Mouse (Mus musculus) forebrain, embryonic 11.5 days (tissue): ENCODE data around the gene Gp1bb. TPM values are rescaled to one million over a fixed set of nuclear protein-coding genes. Genes with fewer than 3 reads are reported as not detected.

Source experiments
- ATAC-seq: fragments of 200-750 bp; cut with Nextera tagmentation; replicated peaks from 2 replicates; pipeline ENCODE4 v1.8.0; 2017; ENCODE audit warnings: moderate TSS enrichment; ENCODE audit not compliant: low FRiP score
- DNase-seq: peaks from one replicate; pipeline ENCODE4 v3.0.0-alpha.2; 2017; ENCODE audit warnings: low spot score
- H3K27ac ChIP-seq: fragments of 300-500 bp; sonication (generic); 2 replicates; pipeline ENCODE4 v1.5.1; 2014; ENCODE audit warnings: low read depth, low read length
- H3K27me3 ChIP-seq: fragments of 300-500 bp; sonication (generic); 2 replicates; pipeline ENCODE4 v1.6.1; 2014; ENCODE audit warnings: mild to moderate bottlenecking, low read length, mixed read lengths; ENCODE audit not compliant: control insufficient read depth, insufficient read depth
- H3K36me3 ChIP-seq: fragments of 300-500 bp; sonication (generic); 2 replicates; pipeline ENCODE4 v1.6.1; 2014; ENCODE audit warnings: mild to moderate bottlenecking, low read length, moderate library complexity, mixed read lengths; ENCODE audit not compliant: control insufficient read depth, insufficient read depth
- H3K4me1 ChIP-seq: fragments of 300-500 bp; sonication (generic); replicated peaks from 2 replicates; pipeline ENCODE4 v1.6.1; 2014; ENCODE audit warnings: low read length, mixed read lengths; ENCODE audit not compliant: control insufficient read depth, insufficient read depth
- H3K4me2 ChIP-seq: fragments of 300-500 bp; sonication (generic); 2 replicates; pipeline ENCODE4 v1.6.1; 2014; ENCODE audit warnings: low read depth, mild to moderate bottlenecking, low read length, moderate library complexity, mixed read lengths; ENCODE audit not compliant: severe bottlenecking
- H3K4me3 ChIP-seq: fragments of 300-500 bp; sonication (generic); 2 replicates; pipeline ENCODE4 v1.5.1; 2014; ENCODE audit warnings: low read depth, low read length
- H3K9ac ChIP-seq: fragments of 300-500 bp; sonication (generic); 2 replicates; pipeline ENCODE4 v1.6.1; 2014; ENCODE audit warnings: low read length
- H3K9me3 ChIP-seq: fragments of 300-500 bp; sonication (generic); 2 replicates; pipeline ENCODE4 v1.6.1; 2016; ENCODE audit warnings: low read length, mixed read lengths; ENCODE audit not compliant: control insufficient read depth
- WGBS: fragments of 180-500 bp; shearing (Covaris S2); extraction: QIAGEN DNeasy Blood & Tissue Kit; methylation state at CpG from one replicate; pipeline ENCODE4 v1.1.7; 2014; 5-methylcytosine and 5-hydroxymethylcytosine counted together
- polyA plus RNA-seq: library from polyadenylated mRNA; unstranded; fragments of >200 nt; fragmentation: Nextera tagmentation; extraction: Ambion mirVana; gene quantifications from 2 replicates; pipeline ENCODE4 v1.2.1, GENCODE M21; 2014

Gp1bb gene
- polyA plus RNA-seq, 1 experiment from 2014 or later: 5.3 TPM

GRCm38 (mm10) chr16:18605705-18606104 lies 16.5 kb downstream of the Gp1bb start:
- H3K27me3 ChIP-seq: no peaks in the 10 kb centered on the region
- no peaks in the 10 kb centered on the region for H3K9me3 ChIP-seq
- H3K27ac ChIP-seq: no peak overlapping the region
- no peak for ATAC-seq
- H3K9ac ChIP-seq: no peak overlapping the region
- H3K4me2 ChIP-seq: no peak overlapping the region
- no peak overlapping the region for H3K4me3 ChIP-seq
- H3K4me1 ChIP-seq: 0 out of 2 replicates have a peak, but pooled peaks cover 5% of the 10 kb centered on the region
- no peaks in the 10 kb centered on the region for H3K36me3 ChIP-seq
- WGBS: 69% methylated on average over 5 of the region's 5 CpGs
- no peak for DNase-seq

- DNase-seq (no peak), ATAC-seq (no peak)
- Histone ChIP-seq H3K9me3 (no peaks in the 10 kb centered on the region), H3K27ac (no peak overlapping the region), H3K4me1 (0 out of 2 replicates have a peak, but pooled peaks cover 5% of the 10 kb centered on the region), H3K27me3 (no peaks in the 10 kb centered on the region), H3K36me3 (no peaks in the 10 kb centered on the region), H3K4me3 (no peak overlapping the region), H3K9ac (no peak overlapping the region), H3K4me2 (no peak overlapping the region)
- 59% methylated on average over 8 of the region's 8 CpGs for WGBS
These were observed 17.9 kb downstream of the Gp1bb start for GRCm38 (mm10) chr16:18604267-18604701.

DNA sequence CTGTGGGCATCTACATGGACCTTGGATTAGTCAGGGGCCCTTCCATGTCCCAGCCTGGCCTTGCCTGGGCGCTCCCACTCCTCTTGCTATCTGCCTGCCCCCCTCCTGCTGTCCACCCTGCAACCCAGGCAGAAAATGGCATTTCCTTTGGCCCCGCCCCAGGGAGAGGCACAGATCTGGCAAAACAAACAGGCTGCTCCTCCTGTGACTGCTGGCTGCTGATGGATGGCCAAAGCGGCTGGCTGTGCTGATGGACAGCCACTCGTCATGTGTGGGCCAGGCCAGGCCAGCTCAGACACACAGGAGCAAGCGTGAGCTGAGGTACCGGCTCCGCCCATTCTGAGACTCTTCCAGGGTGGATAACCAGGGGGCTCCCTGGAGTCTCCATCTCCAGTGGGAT lies 20.8 kb downstream of the Gp1bb start:
- ATAC-seq: no peak
- no peaks in the 10 kb centered on the region for H3K27me3 ChIP-seq
- H3K4me2 ChIP-seq: no peak overlapping the region
- WGBS: 63% methylated on average over 7 of the region's 7 CpGs
- DNase-seq: no peak
- H3K4me1 ChIP-seq: no peaks in the 10 kb centered on the region
- H3K36me3 ChIP-seq: no peaks in the 10 kb centered on the region
- H3K9me3 ChIP-seq: no peaks in the 10 kb centered on the region
- no peak overlapping the region for H3K27ac ChIP-seq
- H3K4me3 ChIP-seq: no peak overlapping the region
- no peak overlapping the region for H3K9ac ChIP-seq

DNA sequence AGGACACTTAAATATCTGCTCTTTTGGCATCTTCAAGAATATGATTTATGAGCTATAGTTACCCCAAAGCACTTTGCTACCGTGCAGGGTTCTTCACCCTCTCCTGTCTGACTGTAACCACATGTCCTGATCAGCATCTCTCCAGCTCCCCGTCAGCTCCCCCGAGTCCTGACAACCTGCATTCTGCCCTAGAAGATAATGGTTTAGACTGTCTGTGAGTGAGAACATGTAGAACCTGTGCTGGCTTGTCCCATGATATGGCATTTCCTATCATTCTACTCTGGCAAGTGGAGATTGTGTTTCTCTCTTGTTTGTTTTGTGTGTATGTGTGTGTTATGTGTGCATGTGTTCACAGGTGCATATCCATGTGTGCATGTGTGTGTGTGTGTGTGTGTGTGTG lies 24.2 kb downstream of the Gp1bb start:
- ATAC-seq (no peak), DNase-seq (no peak)
- Histone ChIP-seq H3K4me2 (no peak overlapping the region), H3K27me3 (peaks cover 6% of the 10 kb centered on the region; the same call in 1 of the 2 replicates), H3K36me3 (no peaks in the 10 kb centered on the region), H3K4me1 (no peaks in the 10 kb centered on the region), H3K4me3 (no peak overlapping the region), H3K9ac (no peak overlapping the region), H3K27ac (no peak overlapping the region), H3K9me3 (no peaks in the 10 kb centered on the region)
- 87% methylated on average over 3 of the region's 3 CpGs for WGBS

- H3K9me3 ChIP-seq: no peaks in the 10 kb centered on the region
- no peak overlapping the region for H3K4me2 ChIP-seq
- H3K4me3 ChIP-seq: no peak overlapping the region
- no peak overlapping the region for H3K9ac ChIP-seq
- peaks cover 19% of the 10 kb centered on the region for H3K27me3 ChIP-seq
- ATAC-seq (no peak), DNase-seq (no peak)
- H3K27ac ChIP-seq: no peak overlapping the region
- 0 out of 2 replicates have a peak, but pooled peaks cover 3% of the 10 kb centered on the region for H3K4me1 ChIP-seq
- H3K36me3 ChIP-seq: no peaks in the 10 kb centered on the region
- 37% methylated on average over 5 of the region's 5 CpGs for WGBS
These were observed 25.9 kb downstream of the Gp1bb start for GRCm38 (mm10) chr16:18596255-18596654.

DNA sequence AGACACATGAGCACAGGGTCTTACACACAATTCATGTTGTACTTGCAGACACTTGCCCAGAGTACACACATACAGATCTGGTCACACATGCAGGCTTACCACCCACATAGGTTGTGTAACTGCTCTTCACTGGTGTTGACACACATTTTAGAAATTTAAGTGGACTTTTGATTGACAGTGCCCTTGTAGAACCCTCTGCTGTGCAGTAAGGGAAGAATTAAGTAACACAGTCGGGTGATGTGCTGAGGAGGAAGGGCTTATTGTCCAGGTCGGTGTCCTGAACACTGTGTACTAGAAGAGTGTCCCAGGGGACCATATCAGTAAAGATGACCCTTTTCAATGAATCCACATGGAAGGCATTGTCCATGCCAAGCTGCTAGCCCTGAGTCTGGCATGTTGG lies 28.3 kb downstream of the Gp1bb start:
- Histone ChIP-seq H3K9me3 (no peaks in the 10 kb centered on the region), H3K4me2 (no peak overlapping the region), H3K27me3 (peaks cover 43% of the 10 kb centered on the region), H3K27ac (no peak overlapping the region), H3K9ac (no peak overlapping the region), H3K36me3 (no peaks in the 10 kb centered on the region), H3K4me1 (peaks cover 4% of the 10 kb centered on the region; the same call in 1 of the 2 replicates), H3K4me3 (no peak overlapping the region)
- no peak for DNase-seq
- 71% methylated on average over 2 of the region's 2 CpGs for WGBS
- no peak for ATAC-seq

- DNase-seq (peak; percentile 80), ATAC-seq (no peak; the same call in 1 of the 2 replicates)
- H3K27me3 ChIP-seq: peaks cover 66% of the 10 kb centered on the region
- H3K9ac ChIP-seq: no peak overlapping the region
- H3K4me2 ChIP-seq: peak overlapping the region; percentile 31
- peaks cover 14% of the 10 kb centered on the region for H3K4me1 ChIP-seq
- H3K36me3 ChIP-seq: no peaks in the 10 kb centered on the region
- no peaks in the 10 kb centered on the region for H3K9me3 ChIP-seq
- H3K4me3 ChIP-seq: peak overlapping the region; percentile 8; the same call in 1 of the 2 replicates
- H3K27ac ChIP-seq: no peak overlapping the region
- under 1% methylated on average over 58 of the region's 59 CpGs for WGBS
These were observed 30.9 kb downstream of the Gp1bb start for GRCm38 (mm10) chr16:18591047-18592018.

GRCm38 (mm10) chr16:18589804-18590790 lies 32.1 kb downstream of the Gp1bb start, which contains the start of gene Tbx1:
Tbx1 (minus strand) TSS chr16:18590671.
- no peak within 1 kb of the TSS for H3K27ac ChIP-seq
- under 1% methylated on average over 48 of the region's 48 CpGs for WGBS
- no peaks in the 10 kb centered on the region for H3K36me3 ChIP-seq
- no peaks in the 10 kb centered on the region for H3K9me3 ChIP-seq
- peaks cover 22% of the 10 kb centered on the region for H3K4me1 ChIP-seq
- H3K27me3 ChIP-seq: peaks cover 79% of the 10 kb centered on the region
- no peak within 1 kb of the TSS for H3K9ac ChIP-seq
- ATAC-seq: no peak
- DNase-seq: peak; percentile 74
- H3K4me3 ChIP-seq: peak within 1 kb of the TSS; percentile 22; the same call in 1 of the 2 replicates
- peak within 1 kb of the TSS; percentile 46 for H3K4me2 ChIP-seq
